Mouse (Mus musculus) testis, postnatal 14 days (tissue): Measurements from ENCODE around the gene Inpp5b.

Experiments
- DNase-seq: peaks from one replicate; pipeline ENCODE4 v3.0.0; 2021; ENCODE audit warnings: low spot score

Inpp5b gene

GRCm38 (mm10) chr4:124811347-124811975, 69.8 kb downstream of the Inpp5b start:
- DNase-seq, result no peak

GRCm38 (mm10) chr4:124815901-124816300, 74.3 kb downstream of the Inpp5b start:
- DNase-seq, result peak; percentile 33

GRCm38 (mm10) chr4:124817803-124818202, 76.2 kb downstream of the Inpp5b start:
- DNase-seq, result no peak

GRCm38 (mm10) chr4:124818832-124819231, 77.2 kb downstream of the Inpp5b start:
- no peak for DNase-seq

- no peak for DNase-seq
Observed at GRCm38 (mm10) chr4:124824967-124825366, 83.3 kb downstream of the Inpp5b start.

GRCm38 (mm10) chr4:124825371-124825965, 83.8 kb downstream of the Inpp5b start:
- no peak for DNase-seq

GRCm38 (mm10) chr4:124829671-124830070, 88.0 kb downstream of the Inpp5b start:
- no peak for DNase-seq

- no peak for DNase-seq
Observed at GRCm38 (mm10) chr4:124832796-124833195, 91.1 kb downstream of the Inpp5b start.

- no peak for DNase-seq
Observed at GRCm38 (mm10) chr4:124838035-124838700, 96.5 kb downstream of the Inpp5b start.

GRCm38 (mm10) chr4:124840998-124841397, 99.3 kb downstream of the Inpp5b start:
- DNase-seq, result no peak

- no peak for DNase-seq
Observed at GRCm38 (mm10) chr4:124843493-124843892, 101.8 kb downstream of the Inpp5b start.

GRCm38 (mm10) chr4:124847573-124847972, 105.9 kb downstream of the Inpp5b start:
- DNase-seq, result peak; percentile 76

- DNase-seq, result peak; percentile 84
Observed at GRCm38 (mm10) chr4:124849631-124850260, 108.1 kb downstream of the Inpp5b start.

GRCm38 (mm10) chr4:124850261-124850913, 108.7 kb downstream of the Inpp5b start, which contains the start of gene Yrdc:
TSS of gene Yrdc (plus strand) at chr4:124850679.
- peak; percentile 95 for DNase-seq
